Mouse (Mus musculus) kidney, adult 11 months (tissue): ENCODE measurements around the gene Abhd14a.
A peak's percentile ranks its signal among the peaks of the same experiment; 100 is the strongest.
"Not testable (repeated sequence)": the region's sequence is repeated elsewhere in the genome, so short reads cannot be mapped to it uniquely, and the experiment has no call there.

ENCODE experiments used
- DNase-seq: peaks from one replicate; pipeline ENCODE4 v3.0.0; 2022

Abhd14a gene

GRCm38 (mm10) chr9:106447348-106447747 is at the start of gene Abhd14a, which contains the start of gene Abhd14b:
Abhd14a (minus strand) TSS chr9:106447678.
Abhd14b (plus strand) TSS chr9:106447459.
- peak; percentile 98 for DNase-seq

GRCm38 (mm10) chr9:106487602-106488001 is 40.1 kb upstream of the Abhd14a start:
- DNase-seq, result not testable (repeated sequence)

- DNase-seq, result no peak
Measured at GRCm38 (mm10) chr9:106485076-106485475, 37.6 kb upstream of the Abhd14a start.

- DNase-seq, result no peak
Measured at GRCm38 (mm10) chr9:106483606-106484005, 36.1 kb upstream of the Abhd14a start.

- DNase-seq, result no peak
Measured at GRCm38 (mm10) chr9:106483136-106483535, 35.7 kb upstream of the Abhd14a start.

- no peak for DNase-seq
Measured at GRCm38 (mm10) chr9:106482578-106483115, 35.2 kb upstream of the Abhd14a start.

- no peak for DNase-seq
Measured at GRCm38 (mm10) chr9:106481676-106482075, 34.2 kb upstream of the Abhd14a start.

- no peak for DNase-seq
Measured at GRCm38 (mm10) chr9:106481075-106481474, 33.6 kb upstream of the Abhd14a start.

GRCm38 (mm10) chr9:106480541-106480940 is 33.1 kb upstream of the Abhd14a start:
- DNase-seq, result no peak

GRCm38 (mm10) chr9:106478101-106478500 is 30.6 kb upstream of the Abhd14a start:
- DNase-seq, result no peak

GRCm38 (mm10) chr9:106477649-106478048 is 30.2 kb upstream of the Abhd14a start:
- DNase-seq, result no peak

GRCm38 (mm10) chr9:106476924-106477484 is 29.5 kb upstream of the Abhd14a start, which contains the start of gene Parp3:
Parp3 (minus strand) TSS chr9:106476949.
- peak; percentile 100 for DNase-seq

GRCm38 (mm10) chr9:106476002-106476923 is 28.8 kb upstream of the Abhd14a start:
- peak; percentile 81 for DNase-seq

GRCm38 (mm10) chr9:106475663-106476001 is 28.2 kb upstream of the Abhd14a start, which contains the start of gene Rrp9:
Rrp9 (plus strand) TSS chr9:106475963.
- DNase-seq, result peak; percentile 27

GRCm38 (mm10) chr9:106475046-106475445 is 27.6 kb upstream of the Abhd14a start:
- no peak for DNase-seq

- peak; percentile 72 for DNase-seq
Measured at GRCm38 (mm10) chr9:106474456-106474855, 27.0 kb upstream of the Abhd14a start.

- DNase-seq, result no peak
Measured at GRCm38 (mm10) chr9:106473753-106474105, 26.3 kb upstream of the Abhd14a start.

- DNase-seq, result peak; percentile 83
Measured at GRCm38 (mm10) chr9:106473081-106473752, 25.7 kb upstream of the Abhd14a start.

- peak; percentile 44 for DNase-seq
Measured at GRCm38 (mm10) chr9:106472321-106472720, 24.8 kb upstream of the Abhd14a start.

GRCm38 (mm10) chr9:106471892-106472291 is 24.4 kb upstream of the Abhd14a start:
- peak; percentile 78 for DNase-seq

GRCm38 (mm10) chr9:106470991-106471750 is 23.7 kb upstream of the Abhd14a start:
- DNase-seq, result peak; percentile 52

GRCm38 (mm10) chr9:106469776-106470175 is 22.3 kb upstream of the Abhd14a start:
- no peak for DNase-seq
